Mouse (Mus musculus) spleen, adult 12 weeks (tissue): Measurements from ENCODE around the gene Acad11.
A peak's percentile ranks its signal among the peaks of the same experiment; 100 is the strongest.

Experiments used
- DNase-seq: peaks from one replicate; pipeline ENCODE4 v3.0.0; 2022; ENCODE audit warnings: low spot score

The Acad11 gene

GRCm38 (mm10) chr9:104063244-104063961, at the start of gene Acad11:
TSS of gene Acad11 (plus strand) at chr9:104063377.
- DNase-seq: peak; percentile 80

- DNase-seq: no peak
Measured at GRCm38 (mm10) chr9:104014526-104014925, 48.7 kb upstream of the Acad11 start.

DNA sequence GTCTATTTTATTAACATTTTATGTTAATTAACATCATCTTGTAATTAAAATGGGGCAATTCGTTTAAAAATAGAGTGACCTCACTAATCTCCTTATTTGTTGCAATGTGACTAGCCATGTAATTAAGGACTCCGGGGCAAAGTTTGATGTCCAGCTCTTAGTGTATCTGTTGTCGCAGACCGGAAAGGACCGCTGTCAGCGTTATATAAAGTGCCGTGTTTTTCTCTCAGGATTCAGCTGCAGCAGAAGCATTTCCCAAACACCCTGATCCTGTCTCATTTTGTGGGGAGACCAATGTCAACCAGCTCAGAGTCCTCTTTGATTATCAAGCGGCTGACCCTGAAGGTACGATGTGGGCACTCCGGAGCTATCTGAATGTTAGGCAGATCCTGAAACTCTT, 42.2 kb upstream of the Acad11 start:
- DNase-seq: no peak

GRCm38 (mm10) chr9:104027186-104027585, 36.0 kb upstream of the Acad11 start:
- no peak for DNase-seq

GRCm38 (mm10) chr9:104029861-104030260, 33.3 kb upstream of the Acad11 start:
- DNase-seq: no peak

GRCm38 (mm10) chr9:104034231-104034630, 28.9 kb upstream of the Acad11 start:
- no peak for DNase-seq

GRCm38 (mm10) chr9:104034718-104035117, 28.5 kb upstream of the Acad11 start:
- DNase-seq: no peak

DNA sequence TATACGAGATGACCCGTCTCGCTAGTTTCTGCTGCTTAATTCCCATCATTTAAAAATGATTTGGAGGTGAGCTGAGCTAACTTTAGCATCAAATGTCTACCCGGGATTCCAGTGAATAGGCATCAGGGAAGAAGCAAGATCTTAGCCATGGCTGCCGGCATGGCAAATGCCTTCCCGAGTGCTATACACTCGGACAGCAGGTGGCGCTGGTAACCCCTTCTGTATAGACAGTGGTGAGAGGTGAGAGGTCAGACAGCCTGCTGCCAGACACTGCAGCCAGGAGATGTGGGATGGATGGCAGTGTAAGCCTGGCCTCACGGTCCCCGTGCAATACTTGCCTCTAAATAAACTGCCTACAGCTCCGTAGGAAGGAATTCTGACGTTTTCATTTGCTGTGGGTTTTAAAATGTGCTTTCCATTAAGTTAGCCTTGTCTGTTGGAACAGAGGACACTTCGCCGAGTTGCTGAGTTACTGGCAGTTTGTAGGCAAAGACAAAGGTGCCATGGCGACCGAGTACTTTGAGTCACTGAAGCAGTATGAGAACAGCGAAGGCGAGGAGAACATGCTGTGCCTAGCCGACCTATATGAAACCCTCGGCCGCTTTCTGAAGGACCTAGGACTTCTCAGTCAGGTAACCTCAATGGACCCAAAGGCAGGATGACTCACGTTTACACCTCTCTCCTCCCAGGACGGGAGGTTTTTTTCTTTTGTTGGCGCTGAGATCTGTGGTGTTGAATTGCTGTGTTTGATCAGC, 27.7 kb upstream of the Acad11 start:
- DNase-seq: peak; percentile 39

GRCm38 (mm10) chr9:104038266-104038665, 24.9 kb upstream of the Acad11 start:
- no peak for DNase-seq

DNA sequence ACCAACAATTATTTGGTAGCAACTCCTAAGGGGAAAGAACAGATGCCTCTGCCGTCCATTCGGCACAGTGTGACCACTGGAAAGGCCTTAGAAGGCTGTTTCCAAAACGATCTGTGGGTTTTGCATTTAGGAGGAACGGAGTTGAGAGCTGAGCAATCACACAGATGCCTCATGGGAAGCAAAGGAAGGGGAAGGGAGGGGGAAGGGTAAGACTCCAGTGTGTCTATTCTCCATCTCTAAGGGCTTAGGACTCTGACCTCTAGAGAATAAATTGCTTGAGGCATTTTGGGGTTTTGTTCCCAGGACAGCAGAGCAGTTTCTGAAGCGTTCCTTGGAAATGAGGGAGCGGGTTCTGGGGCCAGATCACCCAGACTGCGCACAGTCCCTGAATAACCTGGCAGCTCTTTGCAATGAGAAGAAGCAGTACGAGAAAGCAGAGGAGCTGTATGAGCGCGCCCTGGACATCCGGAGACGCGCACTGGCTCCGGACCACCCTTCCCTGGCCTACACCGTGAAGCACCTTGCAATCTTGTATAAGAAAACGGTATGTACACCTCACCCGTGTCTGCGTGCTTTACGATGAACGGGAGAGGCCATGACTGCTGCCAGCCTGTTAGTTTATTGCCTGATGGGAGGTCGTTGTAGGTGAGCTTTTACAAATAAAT, 24.0 kb upstream of the Acad11 start:
- no peak for DNase-seq

- no peak for DNase-seq
Measured at GRCm38 (mm10) chr9:104039742-104040141, 23.4 kb upstream of the Acad11 start.

DNA sequence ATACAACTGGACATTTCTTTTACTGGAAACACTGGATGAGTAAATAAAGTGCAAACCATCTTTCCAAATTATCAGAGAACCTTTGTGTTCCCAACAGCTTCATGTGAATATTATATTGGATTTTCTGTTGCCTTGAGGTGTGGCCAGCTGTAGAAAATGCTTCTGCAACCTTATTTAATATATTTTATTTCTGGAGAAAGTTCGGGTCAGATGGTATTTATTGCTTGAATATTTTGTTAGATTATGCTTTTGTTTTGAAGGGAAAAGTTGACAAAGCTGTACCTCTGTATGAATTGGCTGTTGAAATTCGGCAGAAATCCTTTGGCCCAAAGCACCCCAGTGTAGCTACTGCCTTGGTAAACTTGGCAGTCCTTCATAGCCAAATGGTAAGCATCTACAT, 22.8 kb upstream of the Acad11 start, which contains the start of gene Gm28305:
Gene Gm28305, plus strand, starts transcription at position 301 of the 400 bp plus-strand sequence.
- DNase-seq: no peak

DNA sequence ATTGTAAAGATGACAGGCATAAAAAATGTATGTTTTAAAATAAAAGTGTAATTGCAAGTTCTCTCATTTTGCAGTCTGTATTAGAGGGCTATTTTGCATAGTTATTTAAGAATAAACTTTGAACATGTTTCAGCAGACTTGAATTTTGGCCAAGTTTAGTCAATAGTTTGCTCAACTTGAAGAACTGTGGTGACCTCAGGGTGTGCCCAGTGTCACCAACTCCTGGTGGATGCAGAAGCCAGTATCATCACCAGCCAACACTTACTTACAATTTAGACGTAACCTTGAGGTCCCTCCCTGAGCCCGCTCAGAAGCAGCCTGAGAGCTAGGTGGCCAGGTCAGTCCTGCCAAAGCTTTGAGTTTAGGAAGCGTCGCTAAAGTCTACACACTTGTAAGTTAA, 19.5 kb upstream of the Acad11 start:
- no peak for DNase-seq

GRCm38 (mm10) chr9:104051028-104051427, 12.1 kb upstream of the Acad11 start:
- no peak for DNase-seq

DNA sequence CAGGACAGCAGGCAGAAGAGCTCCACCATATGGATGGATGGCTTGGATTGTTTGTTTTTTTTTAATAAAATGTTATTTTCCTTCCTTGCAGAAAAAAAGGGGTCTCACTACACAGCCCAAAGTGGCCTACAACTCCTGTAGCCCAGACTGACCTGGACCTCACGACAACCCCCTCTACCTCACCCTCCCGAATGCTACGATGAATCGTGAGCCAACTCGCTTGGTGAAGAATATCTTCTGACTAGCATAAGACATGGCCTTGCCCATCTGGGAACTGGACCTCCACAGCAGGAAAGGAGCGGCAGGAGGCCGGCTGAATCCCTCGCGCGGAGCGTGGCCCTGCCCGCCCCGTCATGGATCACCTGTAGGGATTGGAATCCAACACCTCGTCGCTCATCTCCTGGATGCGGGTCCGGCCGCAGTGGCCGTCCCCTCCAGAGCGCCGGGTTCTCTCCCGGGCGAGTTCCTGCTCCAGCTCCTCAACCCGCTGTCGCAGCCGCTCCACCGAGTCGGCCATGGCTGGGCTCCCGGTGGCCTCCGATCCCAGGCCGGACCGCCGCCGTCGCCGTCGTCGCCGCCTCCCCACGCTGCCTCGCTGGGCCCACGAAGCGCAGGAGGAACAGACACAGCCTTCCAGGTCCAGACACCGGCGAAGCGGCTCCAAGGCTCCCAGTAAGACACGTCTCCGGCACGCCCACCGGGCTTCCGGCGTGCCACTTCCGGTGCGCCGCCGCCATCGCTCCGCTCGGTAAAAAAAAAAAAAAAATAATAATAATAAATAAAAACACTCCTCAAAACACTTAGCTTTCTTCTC, 540 bp upstream of the Acad11 start, which contains the start of gene Uba5:
Gene Uba5, minus strand, starts transcription at position 705 of the 814 bp plus-strand sequence.
- peak; percentile 59 for DNase-seq

DNA sequence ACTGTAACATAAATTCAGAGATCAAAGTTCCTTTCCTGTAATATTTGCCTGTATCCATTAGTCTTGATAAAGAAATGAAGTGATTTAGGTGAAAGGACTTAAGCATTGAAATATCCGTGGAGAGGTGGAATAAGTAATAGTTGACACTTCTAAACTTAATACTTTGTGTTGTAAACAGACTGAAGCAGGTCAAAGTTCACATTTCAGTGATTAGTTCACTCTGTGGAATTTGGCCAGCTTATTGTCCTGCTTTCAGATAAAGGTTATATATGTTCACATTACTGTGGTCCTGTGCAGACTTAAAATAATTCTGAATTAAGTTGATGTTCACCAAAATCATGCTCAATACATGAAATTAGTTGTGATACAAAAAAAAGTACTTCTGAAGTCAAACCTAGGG, 1.4 kb downstream of the Acad11 start:
- no peak for DNase-seq

DNA sequence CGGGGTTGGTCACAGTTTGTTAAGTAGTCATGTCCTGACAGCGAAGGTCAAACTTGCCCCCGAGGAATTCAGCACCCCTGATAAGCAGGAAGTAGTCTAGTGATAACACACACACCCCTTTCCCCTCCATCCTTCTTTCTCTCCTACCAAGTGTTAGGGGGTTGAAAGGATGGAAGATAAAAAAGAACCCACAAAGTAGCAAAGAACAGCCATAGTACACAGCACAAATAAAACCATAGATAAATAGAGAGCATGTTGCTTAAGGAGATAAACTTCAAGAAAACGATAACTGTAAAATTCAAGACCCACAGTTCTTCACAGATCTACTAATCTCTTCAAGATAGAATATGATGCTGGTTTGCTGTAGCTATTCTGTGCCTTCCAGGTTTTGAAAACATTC, 7.1 kb downstream of the Acad11 start:
- DNase-seq: no peak

- no peak for DNase-seq
Measured at GRCm38 (mm10) chr9:104070863-104071604, 7.9 kb downstream of the Acad11 start.

DNA sequence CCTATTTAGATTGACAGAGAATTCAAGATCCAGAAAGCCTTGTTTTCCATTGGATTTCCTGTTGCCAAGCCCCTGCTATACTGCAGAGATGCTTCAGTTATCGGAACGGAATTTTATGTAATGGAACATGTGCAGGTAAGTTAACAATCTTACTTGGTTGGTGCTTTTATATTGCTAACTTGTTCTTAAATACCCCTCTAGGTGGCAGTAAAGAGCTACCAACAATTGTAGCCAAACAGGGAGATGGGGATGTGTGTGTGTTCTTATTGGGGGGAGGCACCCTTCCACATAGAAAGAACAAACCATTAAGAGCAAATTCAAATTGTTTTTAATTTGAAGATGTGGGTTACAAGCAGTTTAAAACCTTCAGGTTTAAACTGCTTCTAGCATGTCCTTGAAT, 12.6 kb downstream of the Acad11 start:
- no peak for DNase-seq

- no peak for DNase-seq
Measured at GRCm38 (mm10) chr9:104078780-104079179, 15.6 kb downstream of the Acad11 start.

- DNase-seq: peak; percentile 14
Measured at GRCm38 (mm10) chr9:104079379-104079778, 16.2 kb downstream of the Acad11 start.
